Comparison of ENCODE assay signal across 8 mouse cellular contexts in the genomic region with DNA sequence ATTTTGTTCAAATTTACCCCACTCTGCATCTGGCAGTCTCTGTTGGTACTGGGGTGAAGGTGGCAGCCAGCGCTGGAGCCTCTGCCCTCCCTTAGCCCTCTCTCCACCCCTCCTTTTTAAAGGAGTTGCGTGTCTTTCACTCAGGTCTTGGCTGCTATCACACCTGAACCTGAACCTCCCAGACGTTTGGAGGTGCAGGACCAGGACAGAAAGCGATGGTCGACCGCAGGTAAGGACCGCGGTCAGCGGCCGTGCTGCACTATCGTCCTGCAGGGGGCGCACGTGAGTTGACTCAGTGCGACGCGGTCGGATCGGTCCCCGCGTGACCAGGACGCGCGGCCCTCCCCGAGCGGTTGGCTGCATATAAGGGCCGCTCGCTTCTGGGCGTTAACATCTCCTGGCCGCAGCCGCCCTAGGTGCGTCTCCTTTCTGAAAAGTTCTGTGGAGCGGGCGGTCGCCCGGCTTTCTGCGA. TPM values are rescaled to one million over a fixed set of nuclear protein-coding genes. Genes with fewer than 3 reads are reported as not detected.
DNase-seq lines count a peak whose midpoint lies in the region; ATAC-seq and TF ChIP-seq lines count a peak whose summit lies in the region.

No protein-coding gene starts in this region.

- peak overlapping the region; percentile 72 for H3K4me2 ChIP-seq in heart, embryonic 12.5 days
- H3K4me2 ChIP-seq in kidney, embryonic 15.5 days, result peak overlapping the region; percentile 84
- peak overlapping the region; percentile 65 for H3K4me2 ChIP-seq in liver, embryonic 15.5 days
- peak overlapping the region; percentile 46 for H3K4me2 ChIP-seq in stomach, embryonic 14.5 days (replicated peaks; ENCODE audit: low read depth, low read length)

- 0 out of 2 replicates have a peak overlapping the region, but pooled peaks have one; percentile 5 for H3K27ac ChIP-seq in bone marrow, adult 2 months (ENCODE audit: control insufficient read depth, insufficient read depth, low read depth, low read length, poor library complexity)
- no peak overlapping the region for H3K27ac ChIP-seq in embryonic fibroblast, embryonic 13.5 days (ENCODE audit: insufficient read depth, low read length)
- no peak overlapping the region for H3K27ac ChIP-seq in heart, embryonic 12.5 days (ENCODE audit: poor library complexity, severe bottlenecking)
- H3K27ac ChIP-seq in kidney, embryonic 15.5 days, result no peak overlapping the region
- no peak overlapping the region for H3K27ac ChIP-seq in liver, embryonic 15.5 days (replicated peaks)
- no peak overlapping the region for H3K27ac ChIP-seq in stomach, embryonic 14.5 days (ENCODE audit: low read length)

- H3K27me3 ChIP-seq in heart, embryonic 12.5 days (replicated peaks), result peaks cover 22% of the 10 kb centered on the region
- H3K27me3 ChIP-seq in kidney, embryonic 15.5 days, result peaks cover 26% of the 10 kb centered on the region
- H3K27me3 ChIP-seq in liver, embryonic 15.5 days, result peaks cover 28% of the 10 kb centered on the region
- no peaks in the 10 kb centered on the region for H3K27me3 ChIP-seq in stomach, embryonic 14.5 days (ENCODE audit: control insufficient read depth, insufficient read depth, low read length)

- peak overlapping the region; percentile 49; the same call in 1 of the 2 replicates for H3K9ac ChIP-seq in heart, embryonic 12.5 days
- H3K9ac ChIP-seq in kidney, embryonic 15.5 days, result peak overlapping the region; percentile 38; the same call in 1 of the 2 replicates
- no peak overlapping the region for H3K9ac ChIP-seq in liver, embryonic 15.5 days
- no peak overlapping the region for H3K9ac ChIP-seq in stomach, embryonic 14.5 days (replicated peaks; ENCODE audit: low read depth, low read length)

- H3K36me3 ChIP-seq in heart, embryonic 12.5 days, result peaks cover 17% of the 10 kb centered on the region
- peaks cover 19% of the 10 kb centered on the region for H3K36me3 ChIP-seq in kidney, embryonic 15.5 days
- peaks cover 7% of the 10 kb centered on the region for H3K36me3 ChIP-seq in liver, embryonic 15.5 days (replicated peaks)
- peaks cover 9% of the 10 kb centered on the region; the same call in 1 of the 2 replicates for H3K36me3 ChIP-seq in stomach, embryonic 14.5 days (ENCODE audit: control insufficient read depth, insufficient read depth, low read length)

- peak; percentile 39; the same call in 1 of the 2 replicates for TF ChIP-seq POLR2A in bone marrow, adult 2 months (IDR thresholded peaks at IDR 0.05; ENCODE audit: borderline replicate concordance, control insufficient read depth, low read depth, low read length)
- no peak for TF ChIP-seq POLR2A in embryonic fibroblast, embryonic 13.5 days (IDR thresholded peaks at IDR 0.05; ENCODE audit: low read depth, low read length)

- peak; percentile 92 for TF ChIP-seq CTCF in bone marrow, adult 2 months (IDR thresholded peaks at IDR 0.05; ENCODE audit: control insufficient read depth, insufficient read depth, low read length)
- TF ChIP-seq CTCF in embryonic fibroblast, embryonic 13.5 days (IDR thresholded peaks at IDR 0.05; ENCODE audit: borderline replicate concordance, insufficient read depth, low read length), result peak; percentile 97

- peak; percentile 78 for ATAC-seq in heart, embryonic 12.5 days (ENCODE audit: insufficient number of reproducible peaks, low FRiP score)
- peak; percentile 86 for ATAC-seq in kidney, embryonic 15.5 days (replicated peaks; ENCODE audit: low FRiP score)
- ATAC-seq in liver, embryonic 15.5 days (ENCODE audit: insufficient read depth), result peak; percentile 44
- peak; percentile 86 for ATAC-seq in stomach, embryonic 14.5 days (ENCODE audit: insufficient number of reproducible peaks, insufficient read depth, low FRiP score, low read depth)

- peak; percentile 88 to 90 for DNase-seq in B cell, adult 2 months
- DNase-seq in natural killer cell, adult 2 months (ENCODE audit: low spot score in 2 of 2), result peak; percentile 76 to 83

- WGBS in bone marrow, adult 2 months, result 2% methylated on average over 36 of the region's 36 CpGs
- WGBS in heart, embryonic 12.5 days, result 1% methylated on average over 36 of the region's 36 CpGs
- WGBS in kidney, embryonic 15.5 days, result under 1% methylated on average over 36 of the region's 36 CpGs
- WGBS in liver, embryonic 15.5 days (ENCODE audit: insufficient replicate concordance), result 2% methylated on average over 36 of the region's 36 CpGs
- 1% methylated on average over 36 of the region's 36 CpGs for WGBS in stomach, embryonic 14.5 days

- H3K4me3 ChIP-seq in bone marrow, adult 2 months (replicated peaks; ENCODE audit: control insufficient read depth, low read depth, low read length), result peak overlapping the region; percentile 34
- peak overlapping the region; percentile 25 for H3K4me3 ChIP-seq in embryonic fibroblast, embryonic 13.5 days (ENCODE audit: insufficient read depth, low read length)
- peak overlapping the region; percentile 43 for H3K4me3 ChIP-seq in heart, embryonic 12.5 days
- peak overlapping the region; percentile 46 for H3K4me3 ChIP-seq in kidney, embryonic 15.5 days (replicated peaks)
- peak overlapping the region; percentile 35 for H3K4me3 ChIP-seq in liver, embryonic 15.5 days (replicated peaks)
- peak overlapping the region; percentile 20 for H3K4me3 ChIP-seq in stomach, embryonic 14.5 days (ENCODE audit: low read depth, low read length)

- H3K9me3 ChIP-seq in heart, embryonic 12.5 days (replicated peaks), result no peaks in the 10 kb centered on the region
- no peaks in the 10 kb centered on the region for H3K9me3 ChIP-seq in kidney, embryonic 15.5 days (replicated peaks)
- no peaks in the 10 kb centered on the region for H3K9me3 ChIP-seq in liver, embryonic 15.5 days (replicated peaks)
- no peaks in the 10 kb centered on the region for H3K9me3 ChIP-seq in stomach, embryonic 14.5 days (ENCODE audit: control insufficient read depth, low read depth, low read length)

- no peaks in the 10 kb centered on the region for H3K4me1 ChIP-seq in bone marrow, adult 2 months (ENCODE audit: control insufficient read depth, insufficient read depth, low read length)
- H3K4me1 ChIP-seq in embryonic fibroblast, embryonic 13.5 days (ENCODE audit: control insufficient read depth, insufficient read depth, low read length), result no peaks in the 10 kb centered on the region
- 0 out of 2 replicates have a peak, but pooled peaks cover 3% of the 10 kb centered on the region for H3K4me1 ChIP-seq in heart, embryonic 12.5 days (replicated peaks)
- peaks cover 5% of the 10 kb centered on the region for H3K4me1 ChIP-seq in kidney, embryonic 15.5 days
- H3K4me1 ChIP-seq in liver, embryonic 15.5 days (replicated peaks), result peaks cover 6% of the 10 kb centered on the region; the same call in 1 of the 2 replicates
- no peaks in the 10 kb centered on the region for H3K4me1 ChIP-seq in stomach, embryonic 14.5 days (ENCODE audit: control insufficient read depth, insufficient read depth, low read length)

RNA-seq across cellular contexts. Expression of a gene that starts 0.8 kb away (rescaled TPM):
- polyA plus RNA-seq in bone marrow, adult 2 months (2011; ENCODE audit: insufficient read depth, insufficient read length, low replicate concordance, missing spikeins), result 8.0 and 31.5 TPM in 2 replicates
- 0.85 and 1.0 TPM in 2 replicates for polyA plus RNA-seq in embryonic fibroblast, embryonic 13.5 days (2011; ENCODE audit: insufficient read length, low read depth, missing spikeins)
- polyA plus RNA-seq in heart, embryonic 12.5 days (2016; fragmentation: Nextera tagmentation; extraction: Ambion mirVana), result not detected in 2 replicates
- 0.34 and 0.99 TPM in 2 replicates for polyA plus RNA-seq in kidney, embryonic 15.5 days (2015; fragmentation: Nextera tagmentation; extraction: Ambion mirVana)
- 1.3 and 2.1 TPM in 2 replicates for polyA plus RNA-seq in liver, embryonic 15.5 days (2015; fragmentation: Nextera tagmentation; extraction: Ambion mirVana)
- polyA plus RNA-seq in stomach, embryonic 14.5 days (2014; fragmentation: Nextera tagmentation; extraction: Ambion mirVana), result 5.5 and 6.8 TPM in 2 replicates

RNA-seq across cellular contexts. Expression of a gene that starts 26.5 kb away (rescaled TPM):
- 16.6 and 19.8 TPM in 2 replicates for polyA plus RNA-seq in bone marrow, adult 2 months (2011; ENCODE audit: insufficient read depth, insufficient read length, low replicate concordance, missing spikeins)
- 3.0 and 3.1 TPM in 2 replicates for polyA plus RNA-seq in embryonic fibroblast, embryonic 13.5 days (2011; ENCODE audit: insufficient read length, low read depth, missing spikeins)
- 29.9 and 34.8 TPM in 2 replicates for polyA plus RNA-seq in heart, embryonic 12.5 days (2016; fragmentation: Nextera tagmentation; extraction: Ambion mirVana)
- 44.2 and 49.6 TPM in 2 replicates for polyA plus RNA-seq in kidney, embryonic 15.5 days (2015; fragmentation: Nextera tagmentation; extraction: Ambion mirVana)
- 29.4 and 31.9 TPM in 2 replicates for polyA plus RNA-seq in liver, embryonic 15.5 days (2015; fragmentation: Nextera tagmentation; extraction: Ambion mirVana)
- polyA plus RNA-seq in stomach, embryonic 14.5 days (2014; fragmentation: Nextera tagmentation; extraction: Ambion mirVana), result 11.2 and 12.9 TPM in 2 replicates

Comparison
In these comparisons a context has a peak if more than half of its experiments do, and no peak if none do; other contexts are left out.
1. H3K9ac ChIP-seq: peak in heart, embryonic 12.5 days (single experiment) and kidney, embryonic 15.5 days (single experiment); none in liver, embryonic 15.5 days (single experiment) and stomach, embryonic 14.5 days (single experiment).
2. Peak in every context shown above with its lines, with median percentiles within 50 percentile points of each other: H3K4me3 ChIP-seq, ATAC-seq and H3K4me2 ChIP-seq.